Mouse (Mus musculus): ENCODE results near the gene Cbl.

DNA sequence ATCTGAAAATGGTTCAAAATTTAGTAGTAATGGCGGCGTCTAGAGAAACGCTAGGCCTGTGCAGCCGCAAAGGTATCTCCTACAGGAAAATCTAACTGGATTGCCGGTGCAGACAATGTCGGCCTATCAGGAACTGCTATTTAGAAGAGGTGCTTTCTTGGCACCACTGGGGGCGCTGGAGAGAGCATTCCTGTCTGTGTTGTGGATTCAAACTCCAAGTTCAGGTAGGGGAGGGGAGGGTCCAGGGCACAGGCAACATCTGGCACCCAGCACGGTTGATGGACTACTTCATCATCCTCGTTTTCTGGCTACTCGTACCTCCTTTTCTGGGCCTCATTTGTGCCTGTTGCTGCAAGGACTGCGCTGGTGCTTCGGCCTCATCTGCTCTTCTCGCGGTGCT, 55.5 kb downstream of the Cbl start:
- TF ChIP-seq MYOD1 (IDR thresholded peaks at IDR 0.05; ENCODE audit: control insufficient read depth, insufficient read length, low read depth) (no peak), CTCF (IDR thresholded peaks at IDR 0.05; ENCODE audit: control insufficient read depth, insufficient read depth, insufficient read length) (no peak), CEBPB (IDR thresholded peaks at IDR 0.05; ENCODE audit: low read depth) (no peak), MAX (IDR thresholded peaks at IDR 0.05) (no peak)

Data from C2C12 (cell line).